Mouse (Mus musculus): Measurements from ENCODE around the gene Azin2. TPM values are rescaled to one million over a fixed set of nuclear protein-coding genes. Genes with fewer than 3 reads are reported as not detected.

Azin2 gene
- polyA plus RNA-seq, 1 experiment from 2014 or later = 17.5 TPM

- Histone ChIP-seq H3K36me3 (ENCODE audit: control insufficient read depth, insufficient read depth, low read length) (no peaks in the 10 kb centered on the region), H3K4me3 (ENCODE audit: low read depth, low read length) (no peak overlapping the region), H3K27ac (ENCODE audit: low read depth) (no peak overlapping the region), H3K4me2 (ENCODE audit: low read length) (no peak overlapping the region), H3K4me1 (replicated peaks; ENCODE audit: control insufficient read depth, insufficient read depth, low read length) (peaks cover 5% of the 10 kb centered on the region), H3K27me3 (replicated peaks; ENCODE audit: control insufficient read depth, insufficient read depth, low read length) (no peaks in the 10 kb centered on the region), H3K9ac (ENCODE audit: low read length) (no peak overlapping the region), H3K9me3 (ENCODE audit: control insufficient read depth, low read length) (no peaks in the 10 kb centered on the region)
- WGBS = 73% methylated on average over 8 of the region's 8 CpGs
- no peak for DNase-seq (ENCODE audit: low spot score)
- ATAC-seq (replicated peaks; ENCODE audit: low FRiP score, low TSS enrichment, low read depth) = no peak
Observed at GRCm38 (mm10) chr4:128958849-128959248, 3.4 kb downstream of the Azin2 start.

GRCm38 (mm10) chr4:128958156-128958555 lies 4.1 kb downstream of the Azin2 start:
- H3K9ac ChIP-seq (ENCODE audit: low read length) = no peak overlapping the region
- WGBS = 81% methylated on average over 11 of the region's 11 CpGs

GRCm38 (mm10) chr4:128957155-128957911 lies 4.9 kb downstream of the Azin2 start:
- WGBS = 40% methylated on average over 11 of the region's 11 CpGs
- Histone ChIP-seq H3K4me3 (ENCODE audit: low read depth, low read length) (no peak overlapping the region), H3K27ac (ENCODE audit: low read depth) (0 out of 2 replicates have a peak overlapping the region, but pooled peaks have one; percentile 5), H3K9ac (ENCODE audit: low read length) (no peak overlapping the region), H3K4me2 (ENCODE audit: low read length) (no peak overlapping the region), H3K9me3 (ENCODE audit: control insufficient read depth, low read length) (no peaks in the 10 kb centered on the region), H3K4me1 (replicated peaks; ENCODE audit: control insufficient read depth, insufficient read depth, low read length) (peaks cover 5% of the 10 kb centered on the region), H3K36me3 (ENCODE audit: control insufficient read depth, insufficient read depth, low read length) (no peaks in the 10 kb centered on the region), H3K27me3 (replicated peaks; ENCODE audit: control insufficient read depth, insufficient read depth, low read length) (no peaks in the 10 kb centered on the region)
- ATAC-seq (replicated peaks; ENCODE audit: low FRiP score, low TSS enrichment, low read depth) (peak; percentile 33; the same call in 1 of the 2 replicates), DNase-seq (ENCODE audit: low spot score) (peak; percentile 70)

More at GRCm38 (mm10) chr4:128958156-128958555, 4.1 kb downstream of the Azin2 start:
- ATAC-seq (replicated peaks; ENCODE audit: low FRiP score, low TSS enrichment, low read depth) = no peak
- Histone ChIP-seq H3K4me2 (ENCODE audit: low read length) (no peak overlapping the region), H3K27me3 (replicated peaks; ENCODE audit: control insufficient read depth, insufficient read depth, low read length) (no peaks in the 10 kb centered on the region), H3K4me1 (replicated peaks; ENCODE audit: control insufficient read depth, insufficient read depth, low read length) (peaks cover 5% of the 10 kb centered on the region), H3K9me3 (ENCODE audit: control insufficient read depth, low read length) (no peaks in the 10 kb centered on the region), H3K4me3 (ENCODE audit: low read depth, low read length) (no peak overlapping the region), H3K27ac (ENCODE audit: low read depth) (0 out of 2 replicates have a peak overlapping the region, but pooled peaks have one; percentile 5), H3K36me3 (ENCODE audit: control insufficient read depth, insufficient read depth, low read length) (no peaks in the 10 kb centered on the region)
- DNase-seq (ENCODE audit: low spot score) = no peak

- no peaks in the 10 kb centered on the region for H3K9me3 ChIP-seq (ENCODE audit: control insufficient read depth, low read length)
- H3K4me1 ChIP-seq (replicated peaks; ENCODE audit: control insufficient read depth, insufficient read depth, low read length) = no peaks in the 10 kb centered on the region; the same call in 1 of the 2 replicates
- H3K27ac ChIP-seq (ENCODE audit: low read depth) = no peak overlapping the region
- DNase-seq (ENCODE audit: low spot score) (no peak), ATAC-seq (replicated peaks; ENCODE audit: low FRiP score, low TSS enrichment, low read depth) (no peak)
- no peaks in the 10 kb centered on the region for H3K27me3 ChIP-seq (replicated peaks; ENCODE audit: control insufficient read depth, insufficient read depth, low read length)
- 83% methylated on average over 5 of the region's 5 CpGs for WGBS
- no peak overlapping the region for H3K4me3 ChIP-seq (ENCODE audit: low read depth, low read length)
- H3K9ac ChIP-seq (ENCODE audit: low read length) = no peak overlapping the region
- H3K4me2 ChIP-seq (ENCODE audit: low read length) = no peak overlapping the region
- no peaks in the 10 kb centered on the region for H3K36me3 ChIP-seq (ENCODE audit: control insufficient read depth, insufficient read depth, low read length)
Observed at GRCm38 (mm10) chr4:128953851-128954250, 8.4 kb downstream of the Azin2 start.

GRCm38 (mm10) chr4:128950461-128950860 lies 11.8 kb downstream of the Azin2 start:
- Histone ChIP-seq H3K27ac (ENCODE audit: low read depth) (no peak overlapping the region), H3K27me3 (replicated peaks; ENCODE audit: control insufficient read depth, insufficient read depth, low read length) (no peaks in the 10 kb centered on the region), H3K9ac (ENCODE audit: low read length) (no peak overlapping the region), H3K9me3 (ENCODE audit: control insufficient read depth, low read length) (no peaks in the 10 kb centered on the region), H3K4me3 (ENCODE audit: low read depth, low read length) (no peak overlapping the region), H3K4me1 (replicated peaks; ENCODE audit: control insufficient read depth, insufficient read depth, low read length) (peaks cover 4% of the 10 kb centered on the region; the same call in 1 of the 2 replicates), H3K36me3 (ENCODE audit: control insufficient read depth, insufficient read depth, low read length) (no peaks in the 10 kb centered on the region), H3K4me2 (ENCODE audit: low read length) (no peak overlapping the region)
- WGBS = 83% methylated on average over 5 of the region's 5 CpGs
- ATAC-seq (replicated peaks; ENCODE audit: low FRiP score, low TSS enrichment, low read depth) = no peak
- DNase-seq (ENCODE audit: low spot score) = no peak

GRCm38 (mm10) chr4:128949470-128950005 lies 12.7 kb downstream of the Azin2 start:
- Histone ChIP-seq H3K4me3 (ENCODE audit: low read depth, low read length) (no peak overlapping the region), H3K9me3 (ENCODE audit: control insufficient read depth, low read length) (no peaks in the 10 kb centered on the region), H3K27me3 (replicated peaks; ENCODE audit: control insufficient read depth, insufficient read depth, low read length) (no peaks in the 10 kb centered on the region), H3K36me3 (ENCODE audit: control insufficient read depth, insufficient read depth, low read length) (no peaks in the 10 kb centered on the region), H3K9ac (ENCODE audit: low read length) (no peak overlapping the region), H3K4me1 (replicated peaks; ENCODE audit: control insufficient read depth, insufficient read depth, low read length) (peaks cover 4% of the 10 kb centered on the region; the same call in 1 of the 2 replicates), H3K27ac (ENCODE audit: low read depth) (no peak overlapping the region), H3K4me2 (ENCODE audit: low read length) (no peak overlapping the region)
- no peak for ATAC-seq (replicated peaks; ENCODE audit: low FRiP score, low TSS enrichment, low read depth)
- DNase-seq (ENCODE audit: low spot score) = peak; percentile 67
- WGBS = 32% methylated on average over 15 of the region's 15 CpGs

- DNase-seq (ENCODE audit: low spot score) = peak; percentile 66
- no peak overlapping the region for H3K4me3 ChIP-seq (ENCODE audit: low read depth, low read length)
- H3K27me3 ChIP-seq (replicated peaks; ENCODE audit: control insufficient read depth, insufficient read depth, low read length) = no peaks in the 10 kb centered on the region
- no peak overlapping the region for H3K9ac ChIP-seq (ENCODE audit: low read length)
- WGBS = 33% methylated on average over 6 of the region's 6 CpGs
- H3K27ac ChIP-seq (ENCODE audit: low read depth) = no peak overlapping the region
- no peaks in the 10 kb centered on the region for H3K9me3 ChIP-seq (ENCODE audit: control insufficient read depth, low read length)
- H3K36me3 ChIP-seq (ENCODE audit: control insufficient read depth, insufficient read depth, low read length) = no peaks in the 10 kb centered on the region
- no peak overlapping the region for H3K4me2 ChIP-seq (ENCODE audit: low read length)
- H3K4me1 ChIP-seq (replicated peaks; ENCODE audit: control insufficient read depth, insufficient read depth, low read length) = peaks cover 4% of the 10 kb centered on the region; the same call in 1 of the 2 replicates
- ATAC-seq (replicated peaks; ENCODE audit: low FRiP score, low TSS enrichment, low read depth) = no peak
Observed at GRCm38 (mm10) chr4:128948137-128948674, 14.0 kb downstream of the Azin2 start.

- ATAC-seq (replicated peaks; ENCODE audit: low FRiP score, low TSS enrichment, low read depth) (no peak), DNase-seq (ENCODE audit: low spot score) (no peak)
- H3K27ac ChIP-seq (ENCODE audit: low read depth) = no peak overlapping the region
- H3K4me2 ChIP-seq (ENCODE audit: low read length) = peak overlapping the region; percentile 16
- H3K36me3 ChIP-seq (ENCODE audit: control insufficient read depth, insufficient read depth, low read length) = no peaks in the 10 kb centered on the region
- no peaks in the 10 kb centered on the region for H3K27me3 ChIP-seq (replicated peaks; ENCODE audit: control insufficient read depth, insufficient read depth, low read length)
- no peaks in the 10 kb centered on the region for H3K9me3 ChIP-seq (ENCODE audit: control insufficient read depth, low read length)
- WGBS = 15% methylated on average over 18 of the region's 18 CpGs
- H3K4me1 ChIP-seq (replicated peaks; ENCODE audit: control insufficient read depth, insufficient read depth, low read length) = peaks cover 4% of the 10 kb centered on the region; the same call in 1 of the 2 replicates
- no peak overlapping the region for H3K9ac ChIP-seq (ENCODE audit: low read length)
- H3K4me3 ChIP-seq (ENCODE audit: low read depth, low read length) = no peak overlapping the region
Observed at GRCm38 (mm10) chr4:128947326-128947933, 14.8 kb downstream of the Azin2 start.
